Mouse (Mus musculus) midbrain, embryonic 11.5 days (tissue): ENCODE data around the gene Ryr3. TPM values are rescaled to one million over a fixed set of nuclear protein-coding genes. Genes with fewer than 3 reads are reported as not detected.
"Not testable (repeated sequence)": the region's sequence is repeated elsewhere in the genome, so short reads cannot be mapped to it uniquely, and the experiment has no call there.

Experiments used
- ATAC-seq: fragments of 200-750 bp; cut with Nextera tagmentation; 2 replicates; pipeline ENCODE4 v1.8.0; 2017; ENCODE audit warnings: moderate TSS enrichment, moderate library complexity; ENCODE audit not compliant: low FRiP score
- DNase-seq: peaks from one replicate; pipeline ENCODE4 v3.0.0; 2015; ENCODE audit warnings: low spot score; ENCODE audit errors: missing footprints
- H3K27ac ChIP-seq: fragments of 300-500 bp; sonication (generic); 2 replicates; pipeline ENCODE4 v1.5.1; 2014; ENCODE audit warnings: low read depth, low read length
- H3K27me3 ChIP-seq: fragments of 300-500 bp; sonication (generic); 2 replicates; pipeline ENCODE4 v1.6.1; 2014; ENCODE audit warnings: mild to moderate bottlenecking, low read length, moderate library complexity, mixed read lengths; ENCODE audit not compliant: control insufficient read depth, insufficient read depth
- H3K36me3 ChIP-seq: fragments of 300-500 bp; sonication (generic); 2 replicates; pipeline ENCODE4 v1.6.1; 2014; ENCODE audit warnings: mild to moderate bottlenecking, low read length, moderate library complexity, mixed read lengths; ENCODE audit not compliant: control insufficient read depth, insufficient read depth
- H3K4me1 ChIP-seq: fragments of 300-500 bp; sonication (generic); 2 replicates; pipeline ENCODE4 v1.6.1; 2014; ENCODE audit warnings: low read length; ENCODE audit not compliant: control insufficient read depth, insufficient read depth
- H3K4me2 ChIP-seq: fragments of 300-500 bp; sonication (generic); 2 replicates; pipeline ENCODE4 v1.6.1; 2014; ENCODE audit warnings: mild to moderate bottlenecking, moderate library complexity
- H3K4me3 ChIP-seq: fragments of 300-500 bp; sonication (generic); 2 replicates; pipeline ENCODE4 v1.5.1; 2014; ENCODE audit warnings: low read depth, low read length
- H3K9ac ChIP-seq: fragments of 300-500 bp; sonication (generic); 2 replicates; pipeline ENCODE4 v1.6.1; 2014; ENCODE audit warnings: low read length
- H3K9me3 ChIP-seq: fragments of 300-500 bp; sonication (generic); 2 replicates; pipeline ENCODE4 v1.6.1; 2016; ENCODE audit warnings: low read length; ENCODE audit not compliant: control insufficient read depth
- WGBS: fragments of 180-500 bp; shearing (Covaris S2); extraction: QIAGEN DNeasy Blood & Tissue Kit; methylation state at CpG from one replicate; pipeline ENCODE4 v1.1.7; 2014; 5-methylcytosine and 5-hydroxymethylcytosine counted together
- polyA plus RNA-seq: library from polyadenylated mRNA; unstranded; fragments of >200 nt; fragmentation: Nextera tagmentation; extraction: Ambion mirVana; gene quantifications from 2 replicates; pipeline ENCODE4 v1.2.1, GENCODE M21; 2014

The Ryr3 gene
- polyA plus RNA-seq, 1 experiment from 2014 or later, result 1.4 TPM

GRCm38 (mm10) chr2:113119080-113119479 lies 97.8 kb downstream of the Ryr3 start:
- no peaks in the 10 kb centered on the region for H3K9me3 ChIP-seq
- no peaks in the 10 kb centered on the region for H3K36me3 ChIP-seq
- H3K4me1 ChIP-seq, result no peaks in the 10 kb centered on the region
- ATAC-seq (no peak), DNase-seq (no peak)
- no peak overlapping the region for H3K9ac ChIP-seq
- WGBS, result 81% methylated on average over 1 of the region's 1 CpGs
- no peak overlapping the region for H3K4me3 ChIP-seq
- no peaks in the 10 kb centered on the region for H3K27me3 ChIP-seq
- H3K27ac ChIP-seq, result no peak overlapping the region
- no peak overlapping the region for H3K4me2 ChIP-seq

DNA sequence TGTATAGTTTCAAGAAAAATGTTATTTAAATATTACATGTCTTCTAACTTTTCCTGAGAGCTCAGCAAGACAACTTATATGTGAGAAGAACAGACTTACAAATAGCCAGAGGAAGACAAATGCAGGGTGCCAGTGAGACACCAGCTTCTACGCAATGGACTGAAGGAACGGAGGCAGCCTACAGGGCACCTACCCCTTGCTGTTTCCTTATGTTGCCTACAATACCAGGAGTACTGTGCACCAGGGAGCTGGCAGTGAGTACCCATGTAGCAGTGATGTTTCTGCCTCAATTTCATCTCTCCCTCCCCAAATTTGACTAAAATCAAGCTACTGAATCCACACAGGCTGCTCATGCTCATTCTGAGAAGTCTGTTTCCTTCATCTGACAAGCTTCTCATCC lies 100.1 kb downstream of the Ryr3 start:
- Histone ChIP-seq H3K4me3 (no peak overlapping the region), H3K4me1 (no peaks in the 10 kb centered on the region), H3K27me3 (no peaks in the 10 kb centered on the region), H3K27ac (no peak overlapping the region), H3K36me3 (no peaks in the 10 kb centered on the region), H3K4me2 (no peak overlapping the region), H3K9me3 (no peaks in the 10 kb centered on the region), H3K9ac (no peak overlapping the region)
- no peak for ATAC-seq
- no peak for DNase-seq
- 85% methylated on average over 2 of the region's 2 CpGs for WGBS

DNA sequence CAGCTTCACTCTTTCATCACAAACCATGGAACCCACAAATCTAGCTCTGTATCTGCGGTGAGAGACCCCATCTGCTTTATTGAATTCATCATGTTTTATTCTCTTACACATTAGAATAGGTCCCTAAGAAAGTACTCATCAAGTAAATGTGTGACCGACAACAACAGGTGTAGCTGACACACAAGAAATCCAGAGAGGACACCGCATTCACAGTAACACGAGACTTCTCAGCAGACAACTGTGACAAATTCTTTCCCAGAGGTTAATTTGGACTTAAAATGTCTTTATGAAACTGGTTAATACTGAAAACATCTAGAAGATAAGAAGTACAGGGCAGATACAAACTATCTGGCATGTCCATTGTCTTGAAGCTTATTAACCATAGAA lies 101.0 kb downstream of the Ryr3 start:
- Histone ChIP-seq H3K27me3 (no peaks in the 10 kb centered on the region), H3K27ac (no peak overlapping the region), H3K36me3 (no peaks in the 10 kb centered on the region), H3K4me1 (no peaks in the 10 kb centered on the region), H3K9ac (no peak overlapping the region), H3K9me3 (no peaks in the 10 kb centered on the region), H3K4me3 (no peak overlapping the region), H3K4me2 (no peak overlapping the region)
- DNase-seq, result no peak
- no peak for ATAC-seq
- WGBS, result 93% methylated on average over 4 of the region's 4 CpGs

GRCm38 (mm10) chr2:113115248-113115896 lies 101.5 kb downstream of the Ryr3 start:
- ATAC-seq (no peak), DNase-seq (no peak)
- Histone ChIP-seq H3K4me3 (no peak overlapping the region), H3K27me3 (no peaks in the 10 kb centered on the region), H3K27ac (no peak overlapping the region), H3K4me1 (no peaks in the 10 kb centered on the region), H3K9ac (no peak overlapping the region), H3K4me2 (no peak overlapping the region), H3K9me3 (no peaks in the 10 kb centered on the region), H3K36me3 (no peaks in the 10 kb centered on the region)
- WGBS, result 90% methylated on average over 4 of the region's 4 CpGs

- no peak overlapping the region for H3K27ac ChIP-seq
- no peaks in the 10 kb centered on the region for H3K27me3 ChIP-seq
- DNase-seq, result no peak
- no peaks in the 10 kb centered on the region for H3K4me1 ChIP-seq
- H3K36me3 ChIP-seq, result no peaks in the 10 kb centered on the region
- no peaks in the 10 kb centered on the region for H3K9me3 ChIP-seq
- no peak overlapping the region for H3K4me3 ChIP-seq
- no peak for ATAC-seq
- H3K9ac ChIP-seq, result no peak overlapping the region
- H3K4me2 ChIP-seq, result no peak overlapping the region
- 91% methylated on average over 6 of the region's 6 CpGs for WGBS
These were observed 112.3 kb downstream of the Ryr3 start for GRCm38 (mm10) chr2:113104609-113105008.

GRCm38 (mm10) chr2:113095184-113095583 lies 121.7 kb downstream of the Ryr3 start:
- no peak overlapping the region for H3K4me3 ChIP-seq
- ATAC-seq, result no peak
- H3K9ac ChIP-seq, result no peak overlapping the region
- no peaks in the 10 kb centered on the region for H3K4me1 ChIP-seq
- no peak overlapping the region for H3K27ac ChIP-seq
- H3K9me3 ChIP-seq, result no peaks in the 10 kb centered on the region
- no peaks in the 10 kb centered on the region for H3K27me3 ChIP-seq
- WGBS, result 56% methylated on average over 4 of the region's 4 CpGs
- DNase-seq, result no peak
- H3K4me2 ChIP-seq, result no peak overlapping the region
- no peaks in the 10 kb centered on the region for H3K36me3 ChIP-seq

DNA sequence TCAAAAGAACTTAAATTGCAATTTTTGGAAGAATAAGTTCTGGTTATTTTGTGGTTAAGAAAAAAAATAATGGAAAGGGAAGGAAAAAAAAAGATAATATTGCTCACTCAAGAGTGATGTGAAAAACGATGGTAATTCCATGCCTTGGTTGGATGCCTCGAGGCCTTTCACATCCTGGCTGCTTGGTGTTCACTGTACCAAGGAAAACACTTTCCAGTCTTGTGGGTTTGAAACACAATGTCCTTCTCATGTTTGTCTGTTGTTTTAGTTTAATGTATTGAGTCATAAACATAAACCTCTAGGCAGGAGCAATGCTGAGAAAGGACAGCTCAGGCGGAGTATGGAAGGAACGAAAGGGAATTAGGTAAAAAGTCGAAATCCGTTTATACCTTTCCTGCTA lies 122.8 kb downstream of the Ryr3 start:
- WGBS, result 87% methylated on average over 6 of the region's 6 CpGs
- DNase-seq (no peak), ATAC-seq (no peak)
- no peaks in the 10 kb centered on the region for H3K27me3 ChIP-seq
- no peak overlapping the region for H3K4me3 ChIP-seq
- no peak overlapping the region for H3K4me2 ChIP-seq
- H3K9ac ChIP-seq, result no peak overlapping the region
- no peaks in the 10 kb centered on the region for H3K4me1 ChIP-seq
- no peaks in the 10 kb centered on the region for H3K36me3 ChIP-seq
- H3K9me3 ChIP-seq, result no peaks in the 10 kb centered on the region
- H3K27ac ChIP-seq, result no peak overlapping the region

- H3K4me1 ChIP-seq, result no peaks in the 10 kb centered on the region
- H3K4me2 ChIP-seq, result no peak overlapping the region
- 92% methylated on average over 1 of the region's 1 CpGs for WGBS
- ATAC-seq (no peak), DNase-seq (no peak)
- H3K9ac ChIP-seq, result no peak overlapping the region
- H3K36me3 ChIP-seq, result no peaks in the 10 kb centered on the region
- H3K27me3 ChIP-seq, result no peaks in the 10 kb centered on the region
- H3K27ac ChIP-seq, result no peak overlapping the region
- no peaks in the 10 kb centered on the region for H3K9me3 ChIP-seq
- H3K4me3 ChIP-seq, result no peak overlapping the region
These were observed 124.1 kb downstream of the Ryr3 start for GRCm38 (mm10) chr2:113092756-113093155.

DNA sequence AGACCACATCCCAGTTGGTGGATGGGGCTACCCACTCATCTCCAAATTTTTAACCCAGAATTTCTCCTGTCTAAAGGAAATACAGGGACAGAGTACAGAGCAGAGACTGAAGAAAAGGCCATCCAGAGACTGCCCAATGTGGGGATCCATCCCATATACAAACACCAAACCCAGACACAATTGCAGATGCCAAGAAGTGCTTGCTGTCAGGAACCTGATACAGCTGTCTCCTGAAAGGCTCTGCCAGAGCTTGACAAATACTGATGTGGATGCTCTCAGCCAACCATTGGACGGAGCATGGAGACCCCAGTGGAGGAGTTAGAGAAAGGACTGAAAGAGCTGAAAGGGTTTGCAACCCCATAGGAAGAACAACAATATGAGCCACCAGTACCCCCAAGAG lies 125.6 kb downstream of the Ryr3 start:
- not testable (repeated sequence) for H3K9ac ChIP-seq

More for the DNA sequence above, 125.6 kb downstream of the Ryr3 start:
- not testable (repeated sequence) for H3K9me3 ChIP-seq, H3K27me3 ChIP-seq, H3K4me1 ChIP-seq, H3K27ac ChIP-seq, H3K4me2 ChIP-seq, H3K36me3 ChIP-seq, ATAC-seq, DNase-seq, H3K4me3 ChIP-seq
- 71% methylated on average over 1 of the region's 1 CpGs for WGBS
